Mouse (Mus musculus) colon, adult 2 months (tissue): ENCODE measurements around the gene Top2a. TPM values are rescaled to one million over a fixed set of nuclear protein-coding genes. Genes with fewer than 3 reads are reported as not detected.

ENCODE experiments used
- polyA plus RNA-seq: library from polyadenylated mRNA; depleted of rRNA; stranded (reverse); fragments of >200 nt; gene quantifications from 2 replicates; pipeline ENCODE4 v1.2.3, GENCODE M21; 2012; rRNA removed

The Top2a gene
- polyA plus RNA-seq = 4.7 and 5.1 TPM in 2 replicates

GRCm38 (mm10) chr11:99023500-99024467 is at the start of gene Top2a:
TSS of gene Top2a (minus strand) at chr11:99024189.

GRCm38 (mm10) chr11:99041051-99041729 is 17.2 kb upstream of the Top2a start, which contains the start of gene Igfbp4:
TSS of gene Igfbp4 (plus strand) at chr11:99041244.

GRCm38 (mm10) chr11:98982773-98983133 is 41.2 kb downstream of the Top2a start, which contains the start of gene Gjd3:
TSS of gene Gjd3 (minus strand) at chr11:98983016.

Other genes with a start within 250 kb of the Top2a start
- 109 and 137 TPM in 2 replicates for gene Nr1d1, start 248.9 kb downstream of the Top2a start, polyA plus RNA-seq
- 41.3 and 41.4 TPM in 2 replicates for gene Msl1, start 228.7 kb downstream of the Top2a start, polyA plus RNA-seq
- 29.8 and 31.0 TPM in 2 replicates for gene Casc3, start 219.3 kb downstream of the Top2a start, polyA plus RNA-seq
- 101 and 113 TPM in 2 replicates for gene Rapgefl1, start 187.4 kb downstream of the Top2a start, polyA plus RNA-seq
- gene Wipf2, start 160.6 kb downstream of the Top2a start, polyA plus RNA-seq = 13.4 and 17.6 TPM in 2 replicates
- gene Cdc6, start 116.4 kb downstream of the Top2a start, polyA plus RNA-seq = 0.47 and 0.62 TPM in 2 replicates
- gene Rara, start 96.4 kb downstream of the Top2a start, polyA plus RNA-seq = 29.3 and 34.7 TPM in 2 replicates
- 3.7 and 5.6 TPM in 2 replicates for gene Gjd3, start 41.2 kb downstream of the Top2a start, polyA plus RNA-seq
- gene Igfbp4, start 17.1 kb upstream of the Top2a start, polyA plus RNA-seq = 226 and 235 TPM in 2 replicates
- 114 and 144 TPM in 2 replicates for gene Tns4, start 65.1 kb upstream of the Top2a start, polyA plus RNA-seq
- 3.1 and 4.5 TPM in 2 replicates for gene Ccr7, start 130.9 kb upstream of the Top2a start, polyA plus RNA-seq
- gene Smarce1, start 206.8 kb upstream of the Top2a start, polyA plus RNA-seq = 13.9 and 16.7 TPM in 2 replicates
- 0.07 and 0.23 TPM in 2 replicates for gene Krt222, start 219.9 kb upstream of the Top2a start, polyA plus RNA-seq